ENCODE assay signal across 8 mouse cellular contexts in the genomic region with DNA sequence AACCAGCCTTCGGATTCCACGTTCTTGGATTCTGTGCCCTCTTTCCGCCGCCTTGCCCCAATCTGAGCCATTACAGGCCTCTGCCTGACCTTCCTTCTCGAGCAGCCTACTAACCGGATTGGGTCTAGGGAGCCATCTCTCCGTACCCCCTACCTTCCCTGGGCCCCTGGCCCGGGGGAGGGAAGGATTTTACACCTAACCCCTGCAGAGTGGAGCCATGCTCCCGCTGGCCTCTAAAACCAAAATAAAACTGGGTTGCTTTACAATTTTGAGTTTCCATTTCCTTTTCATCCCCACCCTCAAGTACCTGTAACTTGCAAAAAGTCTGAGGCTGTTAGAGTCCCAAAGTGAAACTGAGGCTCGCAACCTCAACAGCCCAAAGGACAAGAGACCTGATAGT. TPM values are rescaled to one million over a fixed set of nuclear protein-coding genes. Genes with fewer than 3 reads are reported as not detected.
DNase-seq lines count a peak whose midpoint lies in the region; ATAC-seq and TF ChIP-seq lines count a peak whose summit lies in the region.

No protein-coding gene starts in this region.

- peaks cover 34% of the 10 kb centered on the region for H3K4me1 ChIP-seq in heart, embryonic 12.5 days (replicated peaks)
- peaks cover 0 to 3% of the 10 kb centered on the region in 2 experiments; a peak in 1 of 4 replicates for H3K4me1 ChIP-seq in ES-E14 (ENCODE audit: control insufficient read depth in 2 of 2, insufficient read depth in 2 of 2, low read length in 2 of 2, poor library complexity in 1 of 2)

- 12% methylated on average over 10 of the region's 10 CpGs for WGBS in heart, embryonic 12.5 days

- peak overlapping the region; percentile 100 for H3K4me2 ChIP-seq in heart, embryonic 12.5 days

- H3K9me3 ChIP-seq in heart, embryonic 12.5 days (replicated peaks): 0 out of 2 replicates have a peak, but pooled peaks cover 3% of the 10 kb centered on the region
- H3K9me3 ChIP-seq in ES-E14 (ENCODE audit: control insufficient read depth, insufficient read depth, low read depth, low read length): no peaks in the 10 kb centered on the region

- DNase-seq in heart, postnatal 4 days: no peak
- DNase-seq in ES-E14 (ENCODE audit: low read depth, low spot score): no peak
- no peak for DNase-seq in embryo, embryonic 10.5 days (ENCODE audit: low spot score)
- DNase-seq in embryo, embryonic 9.5 days (ENCODE audit: extremely low spot score): no peak
- DNase-seq in frontal cortex, postnatal 10 days (ENCODE audit: low spot score in 2 of 2): no peak

- H3K36me3 ChIP-seq in heart, embryonic 12.5 days: no peaks in the 10 kb centered on the region
- H3K36me3 ChIP-seq in ES-E14 (ENCODE audit: control insufficient read depth, insufficient read depth, low read length, poor library complexity, severe bottlenecking): no peaks in the 10 kb centered on the region

- peak overlapping the region; percentile 93 for H3K27ac ChIP-seq in heart, embryonic 12.5 days (ENCODE audit: poor library complexity, severe bottlenecking)
- H3K27ac ChIP-seq in ES-E14 (ENCODE audit: insufficient read depth, low read depth, low read length, poor library complexity, severe bottlenecking): no peak overlapping the region

- H3K9ac ChIP-seq in heart, embryonic 12.5 days: peak overlapping the region; percentile 91
- peak overlapping the region; percentile 8 for H3K9ac ChIP-seq in ES-E14 (ENCODE audit: insufficient read depth, low read depth, low read length, poor library complexity, severe bottlenecking)

- in situ Hi-C loops in ES-E14 (cut with MboI; ENCODE audit: low sequenced_read_pairs in 2 of 2, unreplicated experiment in 2 of 2): no loop called here

- peak overlapping the region; percentile 88 for H3K4me3 ChIP-seq in heart, embryonic 12.5 days
- H3K4me3 ChIP-seq in ES-E14 (ENCODE audit: insufficient read depth in 1 of 2, low read depth in 1 of 2, low read length in 2 of 2, poor library complexity in 1 of 2, severe bottlenecking in 1 of 2): peak overlapping the region; percentile 58 to 90

- ATAC-seq in heart, embryonic 12.5 days (ENCODE audit: insufficient number of reproducible peaks, low FRiP score): no peak
- peak; percentile 0; the same call in 1 of the 2 replicates for ATAC-seq in granulocyte monocyte progenitor cell, adult 5-6 weeks (replicated peaks; ENCODE audit: poor library complexity, severe bottlenecking)
- 0 out of 2 replicates have a peak, but pooled peaks have one; percentile 0 for ATAC-seq in megakaryocyte, adult 5-6 weeks (ENCODE audit: poor library complexity, severe bottlenecking)

- peaks cover 21% of the 10 kb centered on the region for H3K27me3 ChIP-seq in heart, embryonic 12.5 days (replicated peaks)

TF ChIP-seq in ES-E14, 5 proteins besides CTCF, POLR2A, EP300 and RAD21:
- no peak for TF ChIP-seq HCFC1 (IDR thresholded peaks at IDR 0.05; ENCODE audit: borderline replicate concordance, insufficient read depth, low read length)
- no peak for TF ChIP-seq MAFK (IDR thresholded peaks at IDR 0.05; ENCODE audit: insufficient read depth, low read depth, low read length)
- TF ChIP-seq CHD2 (IDR thresholded peaks at IDR 0.05; ENCODE audit: low read depth, low read length): no peak
- no peak for TF ChIP-seq ZC3H11A (IDR thresholded peaks at IDR 0.05; ENCODE audit: borderline replicate concordance, low read depth, low read length)
TF ChIP-seq in ES-E14: peak in this region for 0.

RNA-seq across cellular contexts. Expression of a gene that starts 1.2 kb away (rescaled TPM):
- polyA plus RNA-seq in heart, embryonic 12.5 days (2016; fragmentation: Nextera tagmentation; extraction: Ambion mirVana): 41.2 and 43.6 TPM in 2 replicates
- 10 to 100 TPM; 78.9 to 84.3 TPM for total RNA-seq in heart, postnatal 4 days (2021)
- 2.7 and 3.7 TPM in 2 replicates for total RNA-seq in ES-E14 (2012; rRNA removed)
- 4.4 TPM in 2 replicates for total RNA-seq in granulocyte monocyte progenitor cell, adult 5-6 weeks (2014; fragmentation: Nextera tagmentation)
- 2.1 and 2.4 TPM in 2 replicates for total RNA-seq in granulocyte monocyte progenitor cell, adult 5-6 weeks (2017)
- 0.65 and 1.1 TPM in 2 replicates for total RNA-seq in megakaryocyte, adult 5-6 weeks (2015)
- 0.33 and 1.6 TPM in 2 replicates for total RNA-seq in megakaryocyte, adult 5-6 weeks (2017)

Comparison
In these comparisons a context has a peak if more than half of its experiments do, and no peak if none do; other contexts are left out.
1. RNA of a gene that starts 1.2 kb away (total RNA-seq): 78.9 to 84.3 TPM in heart, postnatal 4 days; 2.1 to 4.4 TPM in granulocyte monocyte progenitor cell, adult 5-6 weeks, 2.7 to 3.7 TPM in ES-E14 and 0.33 to 1.6 TPM in megakaryocyte, adult 5-6 weeks; every median in the first group is over 10 times any median in the second.